Mouse (Mus musculus): ENCODE measurements around the gene Ncf1. TPM values are rescaled to one million over a fixed set of nuclear protein-coding genes. Genes with fewer than 3 reads are reported as not detected.
A peak's percentile ranks its signal among the peaks of the same experiment; 100 is the strongest.

The Ncf1 gene
- polyA plus RNA-seq, 1 experiment from 2014 or later, result 4.5 TPM

- peak; percentile 95 for ATAC-seq (ENCODE audit: insufficient number of reproducible peaks, insufficient read depth, low FRiP score, low read depth)
- H3K9ac ChIP-seq (replicated peaks; ENCODE audit: low read depth, low read length), result peak within 1 kb of the TSS; percentile 89
- peak within 1 kb of the TSS; percentile 64 for H3K4me3 ChIP-seq (ENCODE audit: low read depth, low read length)
- peak within 1 kb of the TSS; percentile 95 for H3K27ac ChIP-seq (ENCODE audit: low read length)
- no peaks in the 10 kb centered on the region for H3K36me3 ChIP-seq (ENCODE audit: control insufficient read depth, insufficient read depth, low read length)
- WGBS, result under 1% methylated on average over 92 of the region's 92 CpGs
- no peaks in the 10 kb centered on the region for H3K27me3 ChIP-seq (ENCODE audit: control insufficient read depth, insufficient read depth, low read length)
- H3K4me1 ChIP-seq (ENCODE audit: control insufficient read depth, insufficient read depth, low read length), result peaks cover 13% of the 10 kb centered on the region
- H3K4me2 ChIP-seq (replicated peaks; ENCODE audit: low read depth, low read length), result peak within 1 kb of the TSS; percentile 86
- H3K9me3 ChIP-seq (ENCODE audit: control insufficient read depth, low read depth, low read length), result no peaks in the 10 kb centered on the region
Observed at GRCm38 (mm10) chr5:134183880-134184808, 45.3 kb downstream of the Ncf1 start, which contains the start of gene Gtf2ird2. Gene Gtf2ird2 (plus strand): TSS chr5:134184019.

- H3K9me3 ChIP-seq (ENCODE audit: control insufficient read depth, low read depth, low read length), result no peaks in the 10 kb centered on the region
- peak overlapping the region; percentile 89 for H3K9ac ChIP-seq (replicated peaks; ENCODE audit: low read depth, low read length)
- peaks cover 13% of the 10 kb centered on the region for H3K4me1 ChIP-seq (ENCODE audit: control insufficient read depth, insufficient read depth, low read length)
- peak overlapping the region; percentile 95; the same call in 1 of the 2 replicates for H3K27ac ChIP-seq (ENCODE audit: low read length)
- H3K36me3 ChIP-seq (ENCODE audit: control insufficient read depth, insufficient read depth, low read length), result no peaks in the 10 kb centered on the region
- peak overlapping the region; percentile 86 for H3K4me2 ChIP-seq (replicated peaks; ENCODE audit: low read depth, low read length)
- H3K27me3 ChIP-seq (ENCODE audit: control insufficient read depth, insufficient read depth, low read length), result no peaks in the 10 kb centered on the region
- WGBS, result 38% methylated on average over 7 of the region's 7 CpGs
- peak overlapping the region; percentile 64 for H3K4me3 ChIP-seq (ENCODE audit: low read depth, low read length)
- ATAC-seq (ENCODE audit: insufficient number of reproducible peaks, insufficient read depth, low FRiP score, low read depth), result no peak
Observed at GRCm38 (mm10) chr5:134183162-134183561, 46.3 kb downstream of the Ncf1 start.

GRCm38 (mm10) chr5:134182735-134183134 is 46.7 kb downstream of the Ncf1 start:
- Histone ChIP-seq H3K4me3 (ENCODE audit: low read depth, low read length) (peak overlapping the region; percentile 64), H3K9ac (replicated peaks; ENCODE audit: low read depth, low read length) (no peak overlapping the region), H3K4me1 (ENCODE audit: control insufficient read depth, insufficient read depth, low read length) (peaks cover 13% of the 10 kb centered on the region), H3K9me3 (ENCODE audit: control insufficient read depth, low read depth, low read length) (no peaks in the 10 kb centered on the region), H3K27ac (ENCODE audit: low read length) (no peak overlapping the region; the same call in 1 of the 2 replicates), H3K36me3 (ENCODE audit: control insufficient read depth, insufficient read depth, low read length) (no peaks in the 10 kb centered on the region), H3K27me3 (ENCODE audit: control insufficient read depth, insufficient read depth, low read length) (no peaks in the 10 kb centered on the region), H3K4me2 (replicated peaks; ENCODE audit: low read depth, low read length) (peak overlapping the region; percentile 86)
- no peak for ATAC-seq (ENCODE audit: insufficient number of reproducible peaks, insufficient read depth, low FRiP score, low read depth)
- WGBS, result 49% methylated on average over 4 of the region's 4 CpGs

DNA sequence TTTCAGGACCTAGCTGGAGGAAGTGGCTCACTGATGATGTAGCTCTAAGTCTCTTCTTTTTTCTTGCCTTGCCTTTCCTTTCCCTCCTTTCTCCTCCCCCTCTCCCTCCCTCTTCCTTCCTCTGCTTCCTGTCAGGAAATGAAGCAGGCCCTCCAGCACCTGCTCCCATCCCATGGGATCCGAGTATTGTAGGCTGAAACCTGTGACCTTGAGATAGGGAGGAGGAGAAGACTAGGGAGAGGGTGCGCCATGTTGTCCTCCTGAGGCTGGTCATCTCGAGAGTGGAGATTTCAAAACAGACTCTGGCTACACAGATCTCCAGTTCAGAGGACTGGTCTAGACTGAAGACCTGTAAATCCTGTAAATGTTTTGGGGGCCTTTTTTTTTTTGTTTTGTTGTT is 47.3 kb downstream of the Ncf1 start:
- ATAC-seq (ENCODE audit: insufficient number of reproducible peaks, insufficient read depth, low FRiP score, low read depth), result no peak

DNA sequence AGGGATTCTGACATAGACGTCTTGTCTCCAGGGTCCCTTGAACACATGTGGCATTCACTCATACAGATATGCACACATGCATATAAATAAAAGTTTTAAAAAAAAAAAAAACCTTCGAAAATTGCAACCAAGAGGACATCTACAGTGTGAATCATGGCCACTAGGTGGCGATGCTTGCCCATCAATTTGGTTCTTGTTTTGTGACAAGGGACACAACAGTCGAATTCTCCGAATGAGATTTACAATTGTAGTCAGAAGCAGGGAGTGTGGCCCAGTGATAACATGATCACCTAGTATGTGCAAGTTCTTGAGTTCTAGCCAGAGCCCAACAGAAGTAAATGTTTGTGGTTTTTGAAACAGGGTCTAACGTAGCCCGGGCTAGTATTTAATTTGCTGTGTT is 49.6 kb downstream of the Ncf1 start:
- peaks cover 21% of the 10 kb centered on the region for H3K4me1 ChIP-seq (ENCODE audit: control insufficient read depth, insufficient read depth, low read length)
- no peak overlapping the region for H3K4me3 ChIP-seq (ENCODE audit: low read depth, low read length)
- 20% methylated on average over 7 of the region's 7 CpGs for WGBS
- no peaks in the 10 kb centered on the region for H3K9me3 ChIP-seq (ENCODE audit: control insufficient read depth, low read depth, low read length)
- no peak overlapping the region for H3K9ac ChIP-seq (replicated peaks; ENCODE audit: low read depth, low read length)
- no peaks in the 10 kb centered on the region for H3K36me3 ChIP-seq (ENCODE audit: control insufficient read depth, insufficient read depth, low read length)
- H3K27ac ChIP-seq (ENCODE audit: low read length), result no peak overlapping the region
- no peak overlapping the region for H3K4me2 ChIP-seq (replicated peaks; ENCODE audit: low read depth, low read length)
- no peak for ATAC-seq (ENCODE audit: insufficient number of reproducible peaks, insufficient read depth, low FRiP score, low read depth)
- no peaks in the 10 kb centered on the region for H3K27me3 ChIP-seq (ENCODE audit: control insufficient read depth, insufficient read depth, low read length)

More for the DNA sequence above, 47.3 kb downstream of the Ncf1 start:
- Histone ChIP-seq H3K27me3 (ENCODE audit: control insufficient read depth, insufficient read depth, low read length) (no peaks in the 10 kb centered on the region), H3K36me3 (ENCODE audit: control insufficient read depth, insufficient read depth, low read length) (no peaks in the 10 kb centered on the region), H3K9me3 (ENCODE audit: control insufficient read depth, low read depth, low read length) (no peaks in the 10 kb centered on the region), H3K4me3 (ENCODE audit: low read depth, low read length) (no peak overlapping the region), H3K9ac (replicated peaks; ENCODE audit: low read depth, low read length) (no peak overlapping the region), H3K27ac (ENCODE audit: low read length) (no peak overlapping the region), H3K4me2 (replicated peaks; ENCODE audit: low read depth, low read length) (no peak overlapping the region), H3K4me1 (ENCODE audit: control insufficient read depth, insufficient read depth, low read length) (peaks cover 13% of the 10 kb centered on the region)
- 59% methylated on average over 3 of the region's 3 CpGs for WGBS

GRCm38 (mm10) chr5:134178536-134178935 is 50.9 kb downstream of the Ncf1 start:
- Histone ChIP-seq H3K4me3 (ENCODE audit: low read depth, low read length) (no peak overlapping the region), H3K27ac (ENCODE audit: low read length) (no peak overlapping the region), H3K4me2 (replicated peaks; ENCODE audit: low read depth, low read length) (no peak overlapping the region), H3K9ac (replicated peaks; ENCODE audit: low read depth, low read length) (no peak overlapping the region), H3K9me3 (ENCODE audit: control insufficient read depth, low read depth, low read length) (no peaks in the 10 kb centered on the region), H3K36me3 (ENCODE audit: control insufficient read depth, insufficient read depth, low read length) (no peaks in the 10 kb centered on the region), H3K27me3 (ENCODE audit: control insufficient read depth, insufficient read depth, low read length) (no peaks in the 10 kb centered on the region), H3K4me1 (ENCODE audit: control insufficient read depth, insufficient read depth, low read length) (peaks cover 20% of the 10 kb centered on the region)
- 76% methylated on average over 7 of the region's 7 CpGs for WGBS
- ATAC-seq (ENCODE audit: insufficient number of reproducible peaks, insufficient read depth, low FRiP score, low read depth), result no peak

DNA sequence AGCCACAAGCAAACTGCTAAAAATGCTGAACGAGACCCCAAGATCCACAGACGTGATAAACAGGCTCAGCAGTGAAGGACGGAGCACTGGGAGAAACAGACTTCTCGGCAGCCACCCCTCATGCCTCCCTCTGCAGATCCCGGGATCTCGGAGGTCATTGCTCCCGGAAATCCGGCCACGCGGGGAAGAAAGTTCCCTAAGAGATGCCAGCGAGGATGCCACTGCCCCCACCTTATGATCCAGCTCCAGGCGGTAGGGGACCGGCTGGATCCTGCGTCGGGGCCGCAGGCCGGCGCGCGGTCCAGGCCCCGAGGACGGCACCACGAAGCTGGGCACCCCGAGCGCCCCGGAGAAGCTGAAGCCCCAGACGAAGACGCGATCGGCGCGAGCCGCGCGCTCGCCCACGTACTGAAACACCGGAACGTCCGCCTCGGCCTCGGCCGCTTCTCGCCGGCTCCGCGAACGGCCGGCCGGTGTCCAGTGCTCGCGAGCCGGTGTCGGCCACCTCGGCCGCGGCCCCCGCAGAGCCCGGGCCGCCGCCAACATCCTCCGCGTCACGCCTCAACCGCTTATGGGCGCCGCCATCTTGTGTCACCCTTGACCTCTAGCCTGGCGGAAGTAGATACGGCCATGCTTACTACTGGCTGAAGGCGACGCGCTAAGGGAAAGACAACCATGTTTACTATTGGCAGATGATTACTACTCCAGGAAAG is 53.1 kb downstream of the Ncf1 start, which contains the start of gene Rcc1l:
Rcc1l (minus strand) TSS at position 606 of the 713 bp plus-strand sequence.
- Histone ChIP-seq H3K27me3 (ENCODE audit: control insufficient read depth, insufficient read depth, low read length) (no peaks in the 10 kb centered on the region), H3K9me3 (ENCODE audit: control insufficient read depth, low read depth, low read length) (no peaks in the 10 kb centered on the region), H3K4me3 (ENCODE audit: low read depth, low read length) (peak within 1 kb of the TSS; percentile 94), H3K4me2 (replicated peaks; ENCODE audit: low read depth, low read length) (peak within 1 kb of the TSS; percentile 83), H3K27ac (ENCODE audit: low read length) (peak within 1 kb of the TSS; percentile 83), H3K4me1 (ENCODE audit: control insufficient read depth, insufficient read depth, low read length) (peaks cover 8% of the 10 kb centered on the region; the same call in 1 of the 2 replicates), H3K36me3 (ENCODE audit: control insufficient read depth, insufficient read depth, low read length) (no peaks in the 10 kb centered on the region; the same call in 1 of the 2 replicates), H3K9ac (replicated peaks; ENCODE audit: low read depth, low read length) (peak within 1 kb of the TSS; percentile 74)
- WGBS, result under 1% methylated on average over 72 of the region's 72 CpGs
- ATAC-seq (ENCODE audit: insufficient number of reproducible peaks, insufficient read depth, low FRiP score, low read depth), result peak; percentile 79

DNA sequence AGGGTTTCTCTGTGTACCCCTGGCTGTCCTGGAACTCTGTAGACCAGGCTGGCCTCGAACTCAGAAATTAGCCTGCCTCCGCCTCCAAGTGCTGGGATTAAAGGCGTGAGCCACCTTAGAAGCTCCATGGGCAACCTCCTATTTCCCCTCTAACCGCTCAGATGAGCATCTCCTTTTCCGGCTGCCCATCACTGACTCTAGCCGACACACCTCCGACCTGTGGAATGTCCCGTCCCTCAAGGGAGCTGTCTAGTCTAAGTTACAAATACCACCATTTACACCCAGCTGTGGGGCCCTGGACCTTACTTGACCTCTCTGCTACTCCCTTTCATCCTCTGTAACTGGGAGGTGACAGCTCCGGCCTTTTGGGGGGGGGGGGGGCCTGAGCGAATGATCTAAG is 53.7 kb downstream of the Ncf1 start:
- 8% methylated on average over 10 of the region's 10 CpGs for WGBS
- ATAC-seq (ENCODE audit: insufficient number of reproducible peaks, insufficient read depth, low FRiP score, low read depth), result no peak
- peak overlapping the region; percentile 83 for H3K27ac ChIP-seq (ENCODE audit: low read length)

More for the DNA sequence above, 53.7 kb downstream of the Ncf1 start:
- Histone ChIP-seq H3K4me2 (replicated peaks; ENCODE audit: low read depth, low read length) (peak overlapping the region; percentile 83), H3K27me3 (ENCODE audit: control insufficient read depth, insufficient read depth, low read length) (no peaks in the 10 kb centered on the region), H3K4me3 (ENCODE audit: low read depth, low read length) (peak overlapping the region; percentile 94), H3K4me1 (ENCODE audit: control insufficient read depth, insufficient read depth, low read length) (peaks cover 8% of the 10 kb centered on the region; the same call in 1 of the 2 replicates), H3K9me3 (ENCODE audit: control insufficient read depth, low read depth, low read length) (no peaks in the 10 kb centered on the region), H3K36me3 (ENCODE audit: control insufficient read depth, insufficient read depth, low read length) (no peaks in the 10 kb centered on the region; the same call in 1 of the 2 replicates), H3K9ac (replicated peaks; ENCODE audit: low read depth, low read length) (peak overlapping the region; percentile 74)

All from stomach, embryonic 14.5 days (tissue).